Mouse (Mus musculus): Measurements from ENCODE around the gene B4galnt3. TPM values are rescaled to one million over a fixed set of nuclear protein-coding genes. Genes with fewer than 3 reads are reported as not detected.

The B4galnt3 gene
- polyA plus RNA-seq, 1 experiment from 2014 or later: 0.73 TPM

GRCm38 (mm10) chr6:120211536-120211935, 82.8 kb downstream of the B4galnt3 start:
- Histone ChIP-seq H3K4me1 (no peaks in the 10 kb centered on the region), H3K27ac (no peak overlapping the region), H3K36me3 (no peaks in the 10 kb centered on the region), H3K4me2 (no peak overlapping the region), H3K9ac (no peak overlapping the region), H3K9me3 (no peaks in the 10 kb centered on the region), H3K27me3 (replicated peaks) (no peaks in the 10 kb centered on the region), H3K4me3 (replicated peaks) (no peak overlapping the region)
- ATAC-seq (ENCODE audit: insufficient read depth, low FRiP score, low read depth): no peak
- WGBS: 71% methylated on average over 6 of the region's 6 CpGs

GRCm38 (mm10) chr6:120206586-120206985, 87.8 kb downstream of the B4galnt3 start:
- H3K4me2 ChIP-seq: no peak overlapping the region
- no peak overlapping the region for H3K9ac ChIP-seq
- no peaks in the 10 kb centered on the region for H3K4me1 ChIP-seq
- ATAC-seq (ENCODE audit: insufficient read depth, low FRiP score, low read depth): no peak
- no peaks in the 10 kb centered on the region for H3K9me3 ChIP-seq
- WGBS: 75% methylated on average over 5 of the region's 5 CpGs
- no peak overlapping the region for H3K4me3 ChIP-seq (replicated peaks)
- no peaks in the 10 kb centered on the region for H3K36me3 ChIP-seq
- no peak overlapping the region for H3K27ac ChIP-seq
- no peaks in the 10 kb centered on the region for H3K27me3 ChIP-seq (replicated peaks)

GRCm38 (mm10) chr6:120202406-120202805, 92.0 kb downstream of the B4galnt3 start:
- no peak for ATAC-seq (ENCODE audit: insufficient read depth, low FRiP score, low read depth)
- Histone ChIP-seq H3K9me3 (no peaks in the 10 kb centered on the region), H3K4me2 (no peak overlapping the region), H3K4me3 (replicated peaks) (no peak overlapping the region), H3K27me3 (replicated peaks) (no peaks in the 10 kb centered on the region), H3K4me1 (0 out of 2 replicates have a peak, but pooled peaks cover 7% of the 10 kb centered on the region), H3K27ac (no peak overlapping the region), H3K9ac (no peak overlapping the region), H3K36me3 (no peaks in the 10 kb centered on the region)
- WGBS: 79% methylated on average over 8 of the region's 8 CpGs

- Histone ChIP-seq H3K4me3 (replicated peaks) (no peak overlapping the region), H3K27me3 (replicated peaks) (no peaks in the 10 kb centered on the region), H3K4me1 (0 out of 2 replicates have a peak, but pooled peaks cover 7% of the 10 kb centered on the region), H3K9me3 (no peaks in the 10 kb centered on the region), H3K4me2 (no peak overlapping the region), H3K9ac (no peak overlapping the region), H3K27ac (no peak overlapping the region), H3K36me3 (no peaks in the 10 kb centered on the region)
- 65% methylated on average over 6 of the region's 6 CpGs for WGBS
- ATAC-seq (ENCODE audit: insufficient read depth, low FRiP score, low read depth): no peak
Measured at GRCm38 (mm10) chr6:120201956-120202355, 92.4 kb downstream of the B4galnt3 start.

- H3K27ac ChIP-seq: no peak overlapping the region
- ATAC-seq (ENCODE audit: insufficient read depth, low FRiP score, low read depth): 0 out of 2 replicates have a peak, but pooled peaks have one; percentile 5
- no peaks in the 10 kb centered on the region for H3K36me3 ChIP-seq
- H3K9me3 ChIP-seq: no peaks in the 10 kb centered on the region
- no peak overlapping the region for H3K4me3 ChIP-seq (replicated peaks)
- 45% methylated on average over 10 of the region's 10 CpGs for WGBS
- H3K9ac ChIP-seq: no peak overlapping the region
- no peak overlapping the region for H3K4me2 ChIP-seq
- H3K27me3 ChIP-seq (replicated peaks): no peaks in the 10 kb centered on the region
- H3K4me1 ChIP-seq: 0 out of 2 replicates have a peak, but pooled peaks cover 7% of the 10 kb centered on the region
Measured at GRCm38 (mm10) chr6:120199638-120200394, 94.5 kb downstream of the B4galnt3 start.

- no peaks in the 10 kb centered on the region for H3K27me3 ChIP-seq (replicated peaks)
- H3K27ac ChIP-seq: no peak overlapping the region
- 32% methylated on average over 9 of the region's 9 CpGs for WGBS
- H3K4me1 ChIP-seq: 0 out of 2 replicates have a peak, but pooled peaks cover 10% of the 10 kb centered on the region
- no peak overlapping the region for H3K4me2 ChIP-seq
- no peaks in the 10 kb centered on the region for H3K9me3 ChIP-seq
- no peak overlapping the region for H3K9ac ChIP-seq
- no peaks in the 10 kb centered on the region for H3K36me3 ChIP-seq
- H3K4me3 ChIP-seq (replicated peaks): no peak overlapping the region
- peak; percentile 27; the same call in 1 of the 2 replicates for ATAC-seq (ENCODE audit: insufficient read depth, low FRiP score, low read depth)
Measured at GRCm38 (mm10) chr6:120197964-120198363, 96.4 kb downstream of the B4galnt3 start.

GRCm38 (mm10) chr6:120196837-120197236, 97.5 kb downstream of the B4galnt3 start:
- H3K9me3 ChIP-seq: no peaks in the 10 kb centered on the region

GRCm38 (mm10) chr6:120194963-120195362, 99.4 kb downstream of the B4galnt3 start:
- H3K27me3 ChIP-seq (replicated peaks): no peaks in the 10 kb centered on the region
- no peak overlapping the region for H3K9ac ChIP-seq
- no peaks in the 10 kb centered on the region for H3K36me3 ChIP-seq
- ATAC-seq (ENCODE audit: insufficient read depth, low FRiP score, low read depth): peak; percentile 43; the same call in 1 of the 2 replicates
- no peak overlapping the region for H3K4me2 ChIP-seq
- peaks cover 18% of the 10 kb centered on the region for H3K4me1 ChIP-seq
- 29% methylated on average over 7 of the region's 7 CpGs for WGBS
- H3K27ac ChIP-seq: no peak overlapping the region
- no peak overlapping the region for H3K4me3 ChIP-seq (replicated peaks)
- no peaks in the 10 kb centered on the region for H3K9me3 ChIP-seq

More at GRCm38 (mm10) chr6:120196837-120197236, 97.5 kb downstream of the B4galnt3 start:
- Histone ChIP-seq H3K27me3 (replicated peaks) (no peaks in the 10 kb centered on the region), H3K36me3 (no peaks in the 10 kb centered on the region), H3K27ac (no peak overlapping the region), H3K4me2 (no peak overlapping the region), H3K4me3 (replicated peaks) (no peak overlapping the region), H3K9ac (no peak overlapping the region), H3K4me1 (peaks cover 20% of the 10 kb centered on the region)
- 34% methylated on average over 2 of the region's 2 CpGs for WGBS
- ATAC-seq (ENCODE audit: insufficient read depth, low FRiP score, low read depth): no peak

- Histone ChIP-seq H3K4me3 (replicated peaks) (no peak overlapping the region), H3K36me3 (no peaks in the 10 kb centered on the region), H3K27me3 (replicated peaks) (no peaks in the 10 kb centered on the region), H3K4me1 (peaks cover 13% of the 10 kb centered on the region), H3K4me2 (no peak overlapping the region), H3K9ac (no peak overlapping the region), H3K9me3 (no peaks in the 10 kb centered on the region), H3K27ac (no peak overlapping the region)
- WGBS: 51% methylated on average over 10 of the region's 10 CpGs
- no peak for ATAC-seq (ENCODE audit: insufficient read depth, low FRiP score, low read depth)
Measured at GRCm38 (mm10) chr6:120194305-120194704, 100.1 kb downstream of the B4galnt3 start.

GRCm38 (mm10) chr6:120193793-120194192, 100.6 kb downstream of the B4galnt3 start:
- Histone ChIP-seq H3K4me2 (no peak overlapping the region), H3K4me1 (peaks cover 13% of the 10 kb centered on the region), H3K4me3 (replicated peaks) (no peak overlapping the region), H3K36me3 (no peaks in the 10 kb centered on the region), H3K9ac (no peak overlapping the region), H3K27me3 (replicated peaks) (no peaks in the 10 kb centered on the region), H3K27ac (no peak overlapping the region), H3K9me3 (no peaks in the 10 kb centered on the region)
- ATAC-seq (ENCODE audit: insufficient read depth, low FRiP score, low read depth): no peak
- 78% methylated on average over 1 of the region's 1 CpGs for WGBS

- Histone ChIP-seq H3K4me3 (replicated peaks) (no peak overlapping the region), H3K27ac (no peak overlapping the region), H3K4me2 (no peak overlapping the region), H3K4me1 (peaks cover 19% of the 10 kb centered on the region), H3K9ac (no peak overlapping the region), H3K27me3 (replicated peaks) (no peaks in the 10 kb centered on the region), H3K36me3 (no peaks in the 10 kb centered on the region), H3K9me3 (no peaks in the 10 kb centered on the region)
- ATAC-seq (ENCODE audit: insufficient read depth, low FRiP score, low read depth): no peak
- WGBS: 26% methylated on average over 5 of the region's 5 CpGs
Measured at GRCm38 (mm10) chr6:120193174-120193573, 101.2 kb downstream of the B4galnt3 start.

GRCm38 (mm10) chr6:120192211-120192870, 102.0 kb downstream of the B4galnt3 start:
- H3K4me3 ChIP-seq (replicated peaks): no peak overlapping the region
- H3K9ac ChIP-seq: no peak overlapping the region
- no peak for ATAC-seq (ENCODE audit: insufficient read depth, low FRiP score, low read depth)
- H3K27me3 ChIP-seq (replicated peaks): no peaks in the 10 kb centered on the region
- no peaks in the 10 kb centered on the region for H3K36me3 ChIP-seq
- 31% methylated on average over 14 of the region's 15 CpGs for WGBS
- peak overlapping the region; percentile 29 for H3K4me2 ChIP-seq
- no peak overlapping the region for H3K27ac ChIP-seq
- H3K9me3 ChIP-seq: no peaks in the 10 kb centered on the region
- peaks cover 20% of the 10 kb centered on the region for H3K4me1 ChIP-seq

Data from stomach, embryonic 15.5 days (tissue).